Mouse (Mus musculus): Measurements from ENCODE around the gene Zfp663. TPM values are rescaled to one million over a fixed set of nuclear protein-coding genes. Genes with fewer than 3 reads are reported as not detected.
A peak's percentile ranks its signal among the peaks of the same experiment; 100 is the strongest.

Gene Zfp663
- total and polyA plus RNA-seq, 2 experiments from 2014 or later = 3.3 to 14.4 TPM

- Histone ChIP-seq H3K27ac (ENCODE audit: low read depth, low read length) (peak overlapping the region; percentile 89), H3K27me3 (ENCODE audit: insufficient read depth, low read length) (no peaks in the 10 kb centered on the region), H3K36me3 (ENCODE audit: insufficient read depth) (0 out of 2 replicates have a peak, but pooled peaks cover under 1% of the 10 kb centered on the region), H3K4me2 (ENCODE audit: low read depth) (peak overlapping the region; percentile 78), H3K9me3 (ENCODE audit: low read length) (no peaks in the 10 kb centered on the region), H3K9ac (peak overlapping the region; percentile 62; the same call in 1 of the 2 replicates), H3K4me1 (ENCODE audit: insufficient read depth) (peaks cover 17% of the 10 kb centered on the region; the same call in 1 of the 2 replicates), H3K4me3 (ENCODE audit: low read depth, low read length) (peak overlapping the region; percentile 57)
- no peak for DNase-seq
- no peak for ATAC-seq
- TF ChIP-seq CTCF (IDR thresholded peaks at IDR 0.05; ENCODE audit: low read depth) = no peak
- 14% methylated on average over 7 of the region's 7 CpGs for WGBS
Measured at GRCm38 (mm10) chr2:165327386-165327785, 41.1 kb downstream of the Zfp663 start.

- no peaks in the 10 kb centered on the region for H3K27me3 ChIP-seq (ENCODE audit: insufficient read depth, low read length)
- peak within 1 kb of the TSS; percentile 89 for H3K27ac ChIP-seq (ENCODE audit: low read depth, low read length)
- H3K36me3 ChIP-seq (ENCODE audit: insufficient read depth) = 0 out of 2 replicates have a peak, but pooled peaks cover 3% of the 10 kb centered on the region
- TF ChIP-seq CTCF (IDR thresholded peaks at IDR 0.05; ENCODE audit: low read depth) = no peak
- H3K4me2 ChIP-seq (ENCODE audit: low read depth) = peak within 1 kb of the TSS; percentile 78
- H3K4me1 ChIP-seq (ENCODE audit: insufficient read depth) = peaks cover 17% of the 10 kb centered on the region; the same call in 1 of the 2 replicates
- H3K9ac ChIP-seq = peak within 1 kb of the TSS; percentile 62
- ATAC-seq (peak; percentile 98), DNase-seq (peak; percentile 98)
- WGBS = under 1% methylated on average over 55 of the region's 55 CpGs
- no peaks in the 10 kb centered on the region for H3K9me3 ChIP-seq (ENCODE audit: low read length)
- peak within 1 kb of the TSS; percentile 57 for H3K4me3 ChIP-seq (ENCODE audit: low read depth, low read length)
Measured at GRCm38 (mm10) chr2:165326304-165327190, 42.0 kb downstream of the Zfp663 start, which contains the start of gene Elmo2. Gene Elmo2 (minus strand): TSS chr2:165326479.

DNA sequence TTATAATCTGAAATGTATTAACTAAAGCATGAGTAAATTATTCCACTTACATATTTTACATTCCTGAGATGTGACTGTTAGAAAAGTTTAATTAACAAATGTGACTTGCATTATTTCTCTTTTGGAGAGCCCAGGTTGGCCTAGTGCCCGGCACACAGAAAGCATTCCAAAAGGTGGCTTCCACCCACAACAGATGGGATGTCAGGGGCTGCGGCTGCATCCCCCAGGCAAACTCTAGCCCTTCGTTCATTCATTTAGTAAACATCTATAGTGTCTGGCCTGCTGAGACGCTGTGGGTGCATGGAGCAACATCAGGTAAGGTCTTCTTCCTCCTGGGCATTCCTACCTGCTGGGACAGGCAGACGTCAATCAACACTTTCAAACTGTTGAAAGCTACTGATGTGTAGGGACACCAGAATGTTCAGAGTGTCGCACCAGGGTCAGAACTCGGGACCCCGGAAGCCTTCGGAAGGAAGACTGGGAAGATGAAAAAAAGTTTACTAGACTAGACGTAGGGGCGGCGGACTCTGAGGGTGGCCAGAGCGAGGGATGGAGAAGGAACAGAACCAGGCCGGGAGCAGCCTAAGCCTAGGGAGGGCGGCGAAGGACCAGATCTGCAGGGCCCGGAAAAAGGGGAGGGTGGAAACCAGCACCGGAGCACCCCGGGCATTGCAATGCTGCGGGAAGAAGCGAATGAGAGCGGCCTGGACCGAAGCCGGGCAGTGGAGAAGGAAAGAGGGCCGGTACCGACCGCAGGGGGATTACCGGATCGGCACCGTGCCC lies 42.8 kb downstream of the Zfp663 start:
- H3K4me3 ChIP-seq (ENCODE audit: low read depth, low read length) = peak overlapping the region; percentile 57
- H3K9ac ChIP-seq = peak overlapping the region; percentile 61
- 0 out of 2 replicates have a peak, but pooled peaks cover 3% of the 10 kb centered on the region for H3K36me3 ChIP-seq (ENCODE audit: insufficient read depth)
- no peaks in the 10 kb centered on the region for H3K27me3 ChIP-seq (ENCODE audit: insufficient read depth, low read length)
- peak; percentile 5; the same call in 1 of the 2 replicates for ATAC-seq
- peak overlapping the region; percentile 68 for H3K27ac ChIP-seq (ENCODE audit: low read depth, low read length)
- H3K4me1 ChIP-seq (ENCODE audit: insufficient read depth) = peaks cover 25% of the 10 kb centered on the region; the same call in 1 of the 2 replicates
- no peak for TF ChIP-seq CTCF (IDR thresholded peaks at IDR 0.05; ENCODE audit: low read depth)
- H3K9me3 ChIP-seq (ENCODE audit: low read length) = no peaks in the 10 kb centered on the region
- peak overlapping the region; percentile 62 for H3K4me2 ChIP-seq (ENCODE audit: low read depth)
- under 1% methylated on average over 30 of the region's 30 CpGs for WGBS
- no peak for DNase-seq

GRCm38 (mm10) chr2:165323928-165324327 lies 44.6 kb downstream of the Zfp663 start:
- peaks cover 26% of the 10 kb centered on the region; the same call in 1 of the 2 replicates for H3K4me1 ChIP-seq (ENCODE audit: insufficient read depth)
- no peak for TF ChIP-seq CTCF (IDR thresholded peaks at IDR 0.05; ENCODE audit: low read depth)
- H3K9ac ChIP-seq = no peak overlapping the region

DNA sequence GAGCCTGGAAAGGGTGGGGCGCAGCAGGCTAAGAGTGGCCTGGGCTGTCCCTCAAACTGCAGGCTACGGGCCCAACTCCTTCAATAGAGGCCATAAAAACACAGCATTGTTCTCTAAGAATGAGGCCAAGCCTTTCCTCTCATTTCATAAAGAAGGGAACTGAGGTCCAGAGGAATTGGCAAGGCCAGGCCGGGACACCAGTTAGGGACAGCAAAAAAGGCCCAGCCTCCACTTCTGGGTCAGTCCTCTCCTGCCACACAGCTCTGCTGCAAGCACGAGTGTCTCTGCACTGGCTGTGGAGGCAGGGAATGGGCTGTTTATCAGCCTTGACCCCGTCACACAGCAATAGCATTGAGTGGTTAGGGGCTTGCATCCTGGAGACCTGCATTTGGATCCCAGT lies 45.0 kb downstream of the Zfp663 start:
- DNase-seq = no peak
- H3K9ac ChIP-seq = no peak overlapping the region

More at GRCm38 (mm10) chr2:165323928-165324327, 44.6 kb downstream of the Zfp663 start:
- ATAC-seq (no peak), DNase-seq (no peak)
- WGBS = 40% methylated on average over 5 of the region's 5 CpGs
- H3K4me2 ChIP-seq (ENCODE audit: low read depth) = peak overlapping the region; percentile 5; the same call in 1 of the 2 replicates
- no peaks in the 10 kb centered on the region for H3K27me3 ChIP-seq (ENCODE audit: insufficient read depth, low read length)
- H3K9me3 ChIP-seq (ENCODE audit: low read length) = no peaks in the 10 kb centered on the region
- 0 out of 2 replicates have a peak, but pooled peaks cover 3% of the 10 kb centered on the region for H3K36me3 ChIP-seq (ENCODE audit: insufficient read depth)
- H3K4me3 ChIP-seq (ENCODE audit: low read depth, low read length) = no peak overlapping the region
- H3K27ac ChIP-seq (ENCODE audit: low read depth, low read length) = no peak overlapping the region

GRCm38 (mm10) chr2:165321981-165322735 lies 46.4 kb downstream of the Zfp663 start:
- Histone ChIP-seq H3K4me2 (ENCODE audit: low read depth) (no peak overlapping the region), H3K27me3 (ENCODE audit: insufficient read depth, low read length) (no peaks in the 10 kb centered on the region), H3K27ac (ENCODE audit: low read depth, low read length) (no peak overlapping the region), H3K4me3 (ENCODE audit: low read depth, low read length) (no peak overlapping the region), H3K4me1 (ENCODE audit: insufficient read depth) (peaks cover 29% of the 10 kb centered on the region), H3K9ac (no peak overlapping the region), H3K9me3 (ENCODE audit: low read length) (no peaks in the 10 kb centered on the region), H3K36me3 (ENCODE audit: insufficient read depth) (0 out of 2 replicates have a peak, but pooled peaks cover 3% of the 10 kb centered on the region)
- TF ChIP-seq CTCF (IDR thresholded peaks at IDR 0.05; ENCODE audit: low read depth) = no peak
- DNase-seq = no peak
- no peak for ATAC-seq
- 89% methylated on average over 22 of the region's 22 CpGs for WGBS

More for the DNA sequence above, 45.0 kb downstream of the Zfp663 start:
- TF ChIP-seq CTCF (IDR thresholded peaks at IDR 0.05; ENCODE audit: low read depth) = no peak
- no peak for ATAC-seq
- peaks cover 26% of the 10 kb centered on the region; the same call in 1 of the 2 replicates for H3K4me1 ChIP-seq (ENCODE audit: insufficient read depth)
- H3K4me2 ChIP-seq (ENCODE audit: low read depth) = no peak overlapping the region; the same call in 1 of the 2 replicates
- no peaks in the 10 kb centered on the region for H3K9me3 ChIP-seq (ENCODE audit: low read length)
- H3K27ac ChIP-seq (ENCODE audit: low read depth, low read length) = no peak overlapping the region
- 66% methylated on average over 5 of the region's 5 CpGs for WGBS
- no peaks in the 10 kb centered on the region for H3K27me3 ChIP-seq (ENCODE audit: insufficient read depth, low read length)
- H3K36me3 ChIP-seq (ENCODE audit: insufficient read depth) = 0 out of 2 replicates have a peak, but pooled peaks cover 3% of the 10 kb centered on the region
- no peak overlapping the region for H3K4me3 ChIP-seq (ENCODE audit: low read depth, low read length)

Data from forebrain, postnatal 0 days (tissue).